Mouse (Mus musculus) kidney, postnatal 25 days (tissue): ENCODE results near the gene Pnlip.

ENCODE experiments used
- DNase-seq, 2 experiments: peaks; one replicate each; pipeline ENCODE4 v3.0.0; 2021; ENCODE audit warnings: mixed read lengths in 2 of 2

Pnlip gene

GRCm38 (mm10) chr19:58652198-58652597, at the start of gene Pnlip:
Gene Pnlip (plus strand): TSS chr19:58652498.
- DNase-seq = no peak

DNA sequence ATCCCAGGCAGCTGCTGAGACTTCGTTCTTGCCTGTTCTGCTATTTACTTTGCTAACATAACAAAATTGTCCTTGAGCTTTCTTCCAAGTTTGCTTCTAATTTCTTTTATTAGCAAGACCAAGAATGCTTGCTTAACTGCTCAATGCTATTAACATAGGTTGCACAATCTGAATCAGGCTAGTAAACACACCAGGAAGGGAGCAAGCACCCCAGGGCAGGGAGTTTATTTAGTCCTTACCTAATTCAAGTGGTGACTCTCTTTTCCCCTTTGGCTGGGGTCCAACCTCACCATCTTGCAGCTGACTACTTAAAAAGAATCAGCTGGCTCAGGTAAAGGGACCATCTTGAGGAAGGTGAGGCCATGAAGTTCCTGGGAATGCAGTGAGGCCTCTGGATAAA, 42.6 kb upstream of the Pnlip start:
- peak; percentile 20 to 46 for DNase-seq

GRCm38 (mm10) chr19:58612745-58613144, 39.6 kb upstream of the Pnlip start:
- DNase-seq = no peak

- DNase-seq = no peak
Measured at GRCm38 (mm10) chr19:58616606-58617005, 35.7 kb upstream of the Pnlip start.

GRCm38 (mm10) chr19:58620661-58621060, 31.6 kb upstream of the Pnlip start:
- DNase-seq = no peak

- DNase-seq = no peak
Measured at GRCm38 (mm10) chr19:58621646-58622045, 30.7 kb upstream of the Pnlip start.

DNA sequence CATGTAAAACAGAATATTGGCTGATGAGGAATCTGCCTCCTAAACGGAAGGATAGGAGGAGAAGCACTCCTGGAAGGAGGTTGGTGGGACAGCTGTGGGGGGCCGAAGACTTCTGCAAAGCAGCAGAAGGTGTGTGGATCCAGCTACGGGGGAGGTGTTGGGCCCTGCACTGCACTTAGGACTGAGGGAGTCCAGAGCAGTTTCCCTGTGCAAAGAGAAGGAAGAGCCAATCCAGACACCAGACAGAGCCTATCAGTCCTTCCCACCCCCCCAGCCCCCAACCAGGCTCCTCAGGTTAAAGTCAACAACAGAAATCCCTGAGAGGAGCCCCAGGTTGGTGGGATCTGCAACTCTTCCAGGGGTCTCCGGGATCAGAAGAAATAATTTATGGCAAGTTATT, 27.5 kb upstream of the Pnlip start:
- DNase-seq = no peak

- no peak for DNase-seq
Measured at GRCm38 (mm10) chr19:58625254-58625947, 26.9 kb upstream of the Pnlip start.

DNA sequence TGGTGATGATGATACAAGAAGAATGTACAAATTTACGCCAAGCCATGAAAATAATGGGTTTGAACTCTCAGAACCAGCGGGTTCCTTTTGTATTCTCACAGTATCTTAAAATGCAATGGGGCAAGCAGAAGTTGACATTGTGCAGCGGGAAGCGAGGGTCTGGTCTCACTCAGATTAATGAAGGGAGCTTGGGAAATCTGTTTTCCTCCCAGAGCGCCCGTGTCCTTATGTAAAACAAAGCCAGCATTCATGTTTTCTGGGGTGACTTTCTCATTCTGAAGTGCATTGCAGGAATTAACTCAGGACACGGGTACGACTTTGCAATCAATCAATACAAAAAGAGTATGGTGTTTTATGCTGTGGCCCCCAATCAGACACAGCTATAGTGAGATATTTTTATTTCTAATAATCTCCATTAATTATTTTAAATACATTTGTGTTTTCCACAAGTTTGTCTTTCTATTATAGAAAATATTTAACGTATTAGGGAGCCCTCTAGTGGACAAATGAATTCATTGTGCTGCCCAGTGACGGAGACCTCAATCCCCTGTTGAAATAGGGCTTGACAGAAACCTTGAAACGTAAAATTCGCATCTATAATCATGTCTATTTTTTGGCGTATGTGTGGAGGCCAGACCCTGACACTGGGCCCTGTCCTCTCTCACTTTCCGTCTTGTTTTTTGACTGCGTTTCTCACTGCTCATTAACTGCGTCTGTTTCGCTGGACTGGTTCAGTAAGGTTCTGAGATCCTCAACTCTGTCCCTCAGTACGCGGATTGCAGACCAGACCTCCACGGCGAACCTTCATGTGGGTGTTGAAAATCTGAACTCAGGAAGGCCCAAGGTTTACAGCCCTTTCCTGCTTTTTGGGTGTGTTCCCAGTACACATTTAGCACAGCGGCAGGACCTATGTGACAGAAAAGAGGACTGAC, 24.6 kb upstream of the Pnlip start:
- DNase-seq = peak in 1 of 2 experiments; percentile 14

- DNase-seq = no peak
Measured at GRCm38 (mm10) chr19:58629351-58629773, 22.9 kb upstream of the Pnlip start.

DNA sequence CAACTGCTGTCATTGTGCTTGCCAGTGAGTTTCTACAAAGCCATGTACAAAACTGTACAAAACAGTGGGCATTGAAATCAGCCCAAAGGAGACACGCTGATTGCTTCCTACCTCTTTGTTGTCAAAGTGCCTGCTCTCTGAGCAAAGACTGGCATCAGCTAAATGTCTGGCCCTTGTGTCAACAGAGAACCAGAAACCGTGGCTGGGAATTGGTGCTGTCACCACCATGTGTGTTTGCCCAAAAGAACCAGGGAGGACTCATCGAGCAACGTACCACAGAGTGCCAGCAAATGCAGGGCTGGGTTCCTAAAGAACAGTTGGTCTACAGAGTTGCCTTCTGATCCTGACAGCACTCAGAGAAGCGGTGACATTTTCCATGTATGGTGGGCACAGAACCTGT, 2.3 kb upstream of the Pnlip start:
- no peak for DNase-seq

- DNase-seq = peak in 1 of 2 experiments; percentile 14
Measured at GRCm38 (mm10) chr19:58662098-58662497, 9.8 kb downstream of the Pnlip start.

DNA sequence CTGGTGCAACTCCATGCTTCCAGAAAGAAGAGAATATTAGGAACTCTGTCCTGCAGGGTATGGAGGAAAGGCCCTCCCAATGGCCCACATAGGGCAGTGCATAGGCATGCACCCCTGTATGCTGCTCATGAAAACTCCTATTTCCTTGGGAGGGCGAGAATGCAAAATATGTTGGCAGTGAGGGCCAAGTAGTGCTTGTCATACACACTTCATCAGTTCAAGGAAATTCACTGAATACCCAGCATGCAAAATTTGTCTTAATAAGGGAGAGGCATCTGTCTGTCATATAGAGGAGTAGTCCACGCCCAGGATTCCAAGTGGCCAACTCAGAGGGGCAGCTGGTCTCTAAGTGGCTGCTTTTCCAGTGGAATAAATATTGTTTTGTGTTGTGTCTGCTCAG, 11.0 kb downstream of the Pnlip start:
- DNase-seq = no peak

GRCm38 (mm10) chr19:58664901-58665300, 12.6 kb downstream of the Pnlip start:
- no peak for DNase-seq

DNA sequence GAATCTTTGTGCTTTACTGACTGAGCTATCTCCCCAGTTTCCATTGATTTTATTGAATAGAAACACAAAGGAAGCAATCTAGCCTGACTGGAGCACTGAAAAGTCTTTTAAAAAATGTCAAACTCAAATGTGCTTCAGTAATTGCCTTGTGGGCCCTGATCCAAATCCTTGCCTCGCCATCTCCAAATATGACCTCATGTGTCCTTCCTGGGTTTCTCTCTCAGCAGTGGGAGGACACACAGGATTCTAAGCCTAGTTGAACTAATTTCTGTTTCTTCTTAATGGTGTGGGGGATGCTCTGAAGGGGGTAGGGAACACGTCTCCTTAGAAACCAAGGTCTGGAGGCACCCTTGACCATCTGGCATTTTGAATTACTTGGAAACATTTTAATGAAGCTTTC, 22.3 kb downstream of the Pnlip start:
- peak in 1 of 2 experiments; percentile 12 for DNase-seq

DNA sequence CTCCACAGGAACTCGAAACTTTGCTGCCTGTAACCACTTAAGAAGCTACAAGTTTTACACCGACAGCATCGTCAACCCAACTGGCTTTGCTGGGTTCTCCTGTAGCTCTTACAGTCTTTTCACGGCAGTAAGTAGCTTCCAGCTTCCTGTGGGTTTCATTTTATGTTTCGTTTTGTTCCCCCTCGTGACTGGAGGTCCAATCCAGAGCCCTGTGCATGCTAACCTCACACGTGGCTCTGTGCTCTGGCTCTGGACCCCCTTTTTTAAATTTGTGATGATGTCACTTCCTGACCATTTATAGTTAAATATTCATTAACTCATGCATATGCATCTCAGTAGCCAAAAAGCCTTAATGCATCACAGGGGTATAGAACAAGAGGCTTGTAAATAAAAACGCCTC, 24.8 kb downstream of the Pnlip start:
- DNase-seq = no peak

- DNase-seq = no peak
Measured at GRCm38 (mm10) chr19:58688933-58689332, 36.6 kb downstream of the Pnlip start.

DNA sequence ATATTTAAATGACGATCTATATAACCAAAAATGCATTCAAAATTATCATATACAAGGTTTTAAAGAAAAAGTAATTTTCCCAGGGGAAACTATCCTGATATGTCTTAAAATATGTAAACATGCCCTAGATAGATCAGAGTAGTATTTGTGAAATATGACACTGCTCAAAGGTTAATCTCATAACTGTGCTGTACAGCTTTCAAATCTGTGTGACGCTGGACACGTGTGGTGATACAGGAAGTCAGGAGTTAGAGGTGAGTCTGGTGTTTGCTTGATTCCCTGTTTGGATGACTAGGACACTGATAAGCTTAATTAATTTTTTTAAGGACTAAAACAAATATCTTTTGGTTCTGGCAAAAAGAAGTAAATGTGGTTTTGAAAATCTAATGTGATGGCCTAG, 43.0 kb downstream of the Pnlip start:
- DNase-seq = no peak

DNA sequence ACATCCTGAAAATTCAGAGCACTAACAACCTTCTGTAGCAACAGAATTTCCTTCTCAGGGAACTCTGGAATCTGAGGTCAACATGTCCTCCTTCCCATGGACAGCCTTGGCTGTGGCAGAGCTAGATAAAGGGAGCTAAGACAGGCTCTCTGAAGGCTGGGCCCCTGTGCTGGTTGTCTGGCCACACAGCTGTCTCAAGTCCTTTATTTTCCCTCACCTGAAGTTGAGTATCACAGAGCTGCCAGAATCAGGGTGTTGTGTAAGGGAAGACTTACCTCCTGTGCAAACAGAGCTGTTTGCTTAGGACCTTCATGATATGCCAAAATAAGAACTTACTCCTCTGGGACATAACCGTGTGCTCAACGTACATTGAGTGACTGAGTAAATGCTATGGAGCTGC, 43.9 kb downstream of the Pnlip start:
- no peak for DNase-seq

- DNase-seq = no peak
Measured at GRCm38 (mm10) chr19:58704556-58704955, 52.3 kb downstream of the Pnlip start.

DNA sequence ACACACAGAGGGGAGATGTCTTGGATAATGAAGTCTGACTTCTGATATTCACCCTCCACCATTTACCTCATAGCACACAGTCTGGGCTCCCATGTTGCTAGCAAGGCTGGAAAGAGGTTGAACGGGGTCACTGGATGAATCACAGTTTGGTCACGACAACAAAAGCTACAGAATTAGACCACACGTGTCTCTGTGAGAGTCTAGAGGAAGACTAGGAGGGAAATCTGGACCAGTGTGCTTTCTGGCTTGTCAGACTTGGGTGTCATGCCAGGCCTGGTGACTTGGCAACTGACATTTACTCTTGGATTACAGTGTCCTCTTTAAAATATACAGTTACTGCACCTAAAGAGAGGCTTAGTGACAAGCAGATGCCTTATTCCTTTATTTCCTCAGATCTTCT, 56.3 kb downstream of the Pnlip start:
- DNase-seq = no peak

GRCm38 (mm10) chr19:58717925-58718324, 65.6 kb downstream of the Pnlip start:
- no peak for DNase-seq

- no peak for DNase-seq
Measured at GRCm38 (mm10) chr19:58720439-58720838, 68.1 kb downstream of the Pnlip start.

DNA sequence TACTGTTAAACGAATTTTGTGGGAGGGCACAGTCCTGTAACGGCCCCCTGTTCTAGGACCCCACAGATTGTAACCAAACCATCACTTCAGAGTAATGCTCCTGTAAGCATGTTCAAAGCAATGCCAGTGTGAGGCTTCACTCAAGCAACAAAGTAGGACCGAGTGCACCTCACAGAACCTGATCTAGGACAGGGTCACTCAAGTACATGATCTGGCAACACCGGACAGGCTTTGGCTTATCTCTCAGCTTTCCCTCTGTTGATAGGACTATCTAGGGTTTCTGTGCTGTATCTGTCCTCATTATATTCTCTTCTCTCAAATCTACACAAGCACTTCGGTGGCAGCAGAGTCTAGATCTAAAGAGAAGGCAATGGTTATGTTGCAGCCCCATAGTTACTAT, 74.3 kb downstream of the Pnlip start:
- no peak for DNase-seq
